Mouse (Mus musculus) neural tube, embryonic 13.5 days (tissue): ENCODE data around the gene Padi2. TPM values are rescaled to one million over a fixed set of nuclear protein-coding genes. Genes with fewer than 3 reads are reported as not detected.

ENCODE experiments used
- ATAC-seq: fragments of 200-750 bp; cut with Nextera tagmentation; 2 replicates; pipeline ENCODE4 v1.8.0; 2017; ENCODE audit warnings: low read depth, mild to moderate bottlenecking, moderate TSS enrichment, moderate library complexity
- H3K27ac ChIP-seq: fragments of 300-500 bp; sonication (generic); replicated peaks from 2 replicates; pipeline ENCODE4 v1.5.1; 2015; ENCODE audit warnings: moderate library complexity, mild to moderate bottlenecking, inconsistent platforms
- H3K27me3 ChIP-seq: fragments of 300-500 bp; sonication (generic); 2 replicates; pipeline ENCODE4 v1.6.1; 2015; ENCODE audit warnings: mild to moderate bottlenecking, inconsistent platforms
- H3K36me3 ChIP-seq: fragments of 300-500 bp; sonication (generic); 2 replicates; pipeline ENCODE4 v1.6.1; 2015; ENCODE audit warnings: mild to moderate bottlenecking, inconsistent platforms
- H3K4me1 ChIP-seq: fragments of 300-500 bp; sonication (generic); replicated peaks from 2 replicates; pipeline ENCODE4 v1.6.1; 2015; ENCODE audit warnings: inconsistent platforms
- H3K4me2 ChIP-seq: fragments of 300-500 bp; sonication (generic); 2 replicates; pipeline ENCODE4 v1.6.1; 2015; ENCODE audit warnings: inconsistent platforms, mild to moderate bottlenecking, moderate library complexity
- H3K4me3 ChIP-seq: fragments of 300-500 bp; sonication (generic); 2 replicates; pipeline ENCODE4 v1.5.1; 2015; ENCODE audit warnings: mild to moderate bottlenecking, inconsistent platforms
- H3K9ac ChIP-seq: fragments of 300-500 bp; sonication (generic); 2 replicates; pipeline ENCODE4 v1.6.1; 2015; ENCODE audit warnings: moderate library complexity, mild to moderate bottlenecking, inconsistent platforms
- H3K9me3 ChIP-seq: fragments of 300-500 bp; sonication (generic); 2 replicates; pipeline ENCODE4 v1.6.1; 2016; ENCODE audit warnings: inconsistent platforms
- WGBS: fragments of 180-500 bp; shearing (Covaris S2); methylation state at CpG from one replicate; pipeline ENCODE4 v1.1.7; 2015; 5-methylcytosine and 5-hydroxymethylcytosine counted together
- polyA plus RNA-seq: library from polyadenylated mRNA; unstranded; fragments of >200 nt; fragmentation: Nextera tagmentation; extraction: Ambion mirVana; gene quantifications from 2 replicates; pipeline ENCODE4 v1.2.1, GENCODE M21; 2015

Gene Padi2
- polyA plus RNA-seq, 1 experiment from 2014 or later, result 4.4 TPM

- H3K4me3 ChIP-seq, result no peak overlapping the region
- no peaks in the 10 kb centered on the region for H3K4me1 ChIP-seq
- 94% methylated on average over 3 of the region's 3 CpGs for WGBS
- no peaks in the 10 kb centered on the region for H3K9me3 ChIP-seq
- no peak overlapping the region for H3K9ac ChIP-seq
- ATAC-seq, result no peak
- H3K27ac ChIP-seq, result no peak overlapping the region
- no peaks in the 10 kb centered on the region for H3K27me3 ChIP-seq
- H3K4me2 ChIP-seq, result no peak overlapping the region
- H3K36me3 ChIP-seq, result no peaks in the 10 kb centered on the region
Measured at GRCm38 (mm10) chr4:140882981-140883380, 23.2 kb upstream of the Padi2 start.

DNA sequence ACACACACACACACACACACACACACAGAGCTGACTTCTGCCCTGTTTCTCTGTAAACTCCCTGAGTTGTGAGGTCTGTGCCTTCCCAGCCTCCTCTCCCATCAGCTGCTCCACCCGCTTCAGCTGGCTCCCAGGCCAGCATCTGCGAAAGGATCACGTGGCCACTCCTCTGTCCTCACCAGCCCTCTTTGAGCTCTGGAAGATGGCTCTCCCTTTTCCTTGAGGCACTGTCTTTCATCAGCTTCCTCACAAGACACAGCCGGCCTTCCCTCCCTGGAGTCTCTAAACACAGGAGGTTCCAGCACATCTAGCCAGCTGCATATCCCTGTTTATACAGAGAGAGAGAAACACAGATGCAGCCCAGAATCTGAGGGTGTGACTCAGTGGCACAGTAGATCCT is 22.3 kb upstream of the Padi2 start:
- WGBS, result 47% methylated on average over 4 of the region's 4 CpGs
- ATAC-seq, result no peak

GRCm38 (mm10) chr4:140891525-140892162 is 14.5 kb upstream of the Padi2 start:
- Histone ChIP-seq H3K4me2 (no peak overlapping the region), H3K9me3 (peaks cover 16% of the 10 kb centered on the region), H3K36me3 (no peaks in the 10 kb centered on the region), H3K27me3 (no peaks in the 10 kb centered on the region), H3K27ac (no peak overlapping the region), H3K4me1 (no peaks in the 10 kb centered on the region), H3K4me3 (no peak overlapping the region), H3K9ac (no peak overlapping the region)
- 94% methylated on average over 14 of the region's 14 CpGs for WGBS
- no peak for ATAC-seq

More for the DNA sequence above, 22.3 kb upstream of the Padi2 start:
- Histone ChIP-seq H3K4me3 (no peak overlapping the region), H3K9me3 (no peaks in the 10 kb centered on the region), H3K9ac (no peak overlapping the region), H3K36me3 (no peaks in the 10 kb centered on the region), H3K27me3 (no peaks in the 10 kb centered on the region), H3K4me1 (no peaks in the 10 kb centered on the region), H3K27ac (no peak overlapping the region), H3K4me2 (no peak overlapping the region)

- Histone ChIP-seq H3K36me3 (no peaks in the 10 kb centered on the region), H3K9me3 (peaks cover 16% of the 10 kb centered on the region), H3K27me3 (no peaks in the 10 kb centered on the region), H3K4me2 (no peak overlapping the region), H3K27ac (no peak overlapping the region), H3K4me3 (no peak overlapping the region), H3K9ac (no peak overlapping the region), H3K4me1 (no peaks in the 10 kb centered on the region)
- ATAC-seq, result no peak
- WGBS, result 72% methylated on average over 1 of the region's 1 CpGs
Measured at GRCm38 (mm10) chr4:140892163-140892530, 14.0 kb upstream of the Padi2 start.

DNA sequence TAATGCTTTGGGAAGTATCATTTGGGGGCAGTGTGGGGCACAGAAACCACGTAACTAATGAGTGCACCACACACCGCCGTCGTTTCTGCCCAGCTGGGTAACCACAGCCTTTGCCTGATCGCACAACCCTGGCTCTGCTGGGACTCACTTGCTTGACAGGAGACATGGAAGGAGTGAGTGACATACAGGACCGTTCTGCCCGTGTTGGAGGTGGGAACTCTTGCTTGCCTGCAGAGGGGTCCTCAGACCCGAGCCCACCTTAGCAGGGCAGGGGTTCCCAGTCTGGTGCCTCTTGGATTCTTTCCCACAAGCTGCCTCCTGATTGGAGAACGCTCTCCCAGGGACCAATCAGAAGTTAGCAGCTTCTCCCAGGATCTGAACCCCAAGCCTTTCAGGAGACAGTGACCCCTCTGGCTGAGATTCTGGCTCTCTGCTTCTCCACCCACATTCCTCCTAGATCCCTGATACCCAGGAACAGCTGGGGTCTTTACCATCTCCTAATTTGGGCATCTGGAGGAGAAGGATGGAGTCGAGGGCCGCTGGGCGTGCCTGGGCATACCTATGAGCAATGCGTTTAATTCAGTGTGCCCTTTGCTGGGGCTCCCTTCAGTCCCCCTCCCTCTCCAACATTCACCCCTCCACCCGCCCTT is 1.2 kb upstream of the Padi2 start:
- Histone ChIP-seq H3K4me1 (peaks cover 14% of the 10 kb centered on the region), H3K4me3 (no peak overlapping the region), H3K27me3 (peaks cover 67% of the 10 kb centered on the region), H3K9me3 (no peaks in the 10 kb centered on the region), H3K36me3 (no peaks in the 10 kb centered on the region), H3K9ac (0 out of 2 replicates have a peak overlapping the region, but pooled peaks have one; percentile 34), H3K27ac (no peak overlapping the region), H3K4me2 (no peak overlapping the region)
- 63% methylated on average over 14 of the region's 14 CpGs for WGBS
- no peak for ATAC-seq

DNA sequence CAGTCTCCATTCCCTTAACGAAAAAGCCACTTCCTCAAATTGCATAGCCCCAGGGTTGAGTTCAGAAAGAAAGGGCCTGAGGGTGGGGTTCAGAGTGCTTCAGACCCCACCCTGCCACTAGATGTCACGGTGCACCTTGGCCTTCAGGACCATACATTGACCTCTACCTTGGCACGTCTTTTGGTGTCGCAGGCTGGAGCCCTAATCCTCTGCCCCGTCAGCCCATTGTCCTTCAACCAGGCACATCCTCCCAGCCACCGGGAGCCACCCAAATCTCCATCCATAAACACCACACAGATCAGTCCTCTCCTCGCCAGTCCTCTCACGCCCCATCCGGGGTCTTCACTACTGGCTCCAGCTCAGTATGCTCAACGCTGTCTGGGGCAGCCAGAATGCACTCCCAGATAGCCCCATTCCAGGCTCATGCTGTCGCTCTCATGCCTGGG is 695 bp upstream of the Padi2 start:
- H3K9ac ChIP-seq, result peak overlapping the region; percentile 34; the same call in 1 of the 2 replicates
- peaks cover 67% of the 10 kb centered on the region for H3K27me3 ChIP-seq
- ATAC-seq, result peak; percentile 21; the same call in 1 of the 2 replicates
- peak overlapping the region; percentile 65 for H3K4me2 ChIP-seq
- H3K27ac ChIP-seq, result no peak overlapping the region
- no peaks in the 10 kb centered on the region for H3K9me3 ChIP-seq
- H3K36me3 ChIP-seq, result no peaks in the 10 kb centered on the region
- peaks cover 14% of the 10 kb centered on the region for H3K4me1 ChIP-seq
- 22% methylated on average over 11 of the region's 11 CpGs for WGBS
- H3K4me3 ChIP-seq, result peak overlapping the region; percentile 36

DNA sequence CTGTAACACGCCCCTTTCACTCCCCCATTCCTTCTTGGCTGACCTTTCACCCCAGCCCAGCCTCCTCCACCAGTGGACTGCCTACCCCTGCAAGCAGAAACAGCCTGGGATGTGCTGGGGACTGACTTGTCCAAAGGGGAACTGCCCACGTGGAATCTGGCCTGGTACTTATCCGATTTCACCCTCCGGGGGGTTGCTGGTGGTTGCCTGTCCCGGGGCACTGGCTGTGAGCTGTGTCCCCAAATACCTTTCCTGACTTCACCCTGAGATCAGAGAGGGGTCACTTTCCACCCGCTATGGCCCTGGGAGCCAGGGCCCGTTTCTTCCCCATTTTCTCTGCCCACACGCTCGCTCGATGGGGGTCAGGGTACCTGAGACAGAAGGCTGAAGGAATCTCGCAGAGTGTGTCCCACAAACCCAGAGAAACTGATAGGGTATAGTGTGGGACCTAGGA is 710 bp downstream of the Padi2 start:
- peak overlapping the region; percentile 36; the same call in 1 of the 2 replicates for H3K4me3 ChIP-seq
- ATAC-seq, result no peak
- peak overlapping the region; percentile 65; the same call in 1 of the 2 replicates for H3K4me2 ChIP-seq
- no peaks in the 10 kb centered on the region for H3K36me3 ChIP-seq
- H3K27ac ChIP-seq, result no peak overlapping the region
- WGBS, result 56% methylated on average over 11 of the region's 11 CpGs
- peaks cover 21% of the 10 kb centered on the region for H3K4me1 ChIP-seq
- H3K27me3 ChIP-seq, result peaks cover 61% of the 10 kb centered on the region
- no peak overlapping the region for H3K9ac ChIP-seq
- no peaks in the 10 kb centered on the region for H3K9me3 ChIP-seq

GRCm38 (mm10) chr4:140907306-140908024 is 1.3 kb downstream of the Padi2 start:
- Histone ChIP-seq H3K27me3 (peaks cover 60% of the 10 kb centered on the region), H3K4me2 (no peak overlapping the region)
- no peak for ATAC-seq

DNA sequence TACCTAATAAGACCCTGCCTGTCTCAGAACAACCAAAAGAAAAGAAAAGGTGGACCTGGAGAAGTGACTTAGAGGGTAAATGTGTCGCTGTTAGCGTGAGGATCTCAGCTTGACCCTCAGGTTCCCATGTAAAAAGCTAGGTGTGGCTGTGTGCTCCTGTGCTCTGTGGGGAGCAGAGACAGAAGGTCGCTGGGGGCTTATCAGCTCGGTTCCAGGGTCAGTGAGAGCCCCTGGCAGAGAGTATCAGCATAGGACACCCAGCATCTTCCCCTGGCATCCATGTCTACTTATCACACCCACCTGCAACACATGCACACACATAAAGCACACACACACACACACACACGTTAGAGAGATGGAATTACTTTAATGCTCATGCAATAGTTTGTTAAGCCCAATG is 2.5 kb downstream of the Padi2 start:
- H3K36me3 ChIP-seq, result no peaks in the 10 kb centered on the region
- WGBS, result 79% methylated on average over 5 of the region's 5 CpGs
- H3K27ac ChIP-seq, result no peak overlapping the region
- peaks cover 51% of the 10 kb centered on the region for H3K27me3 ChIP-seq
- H3K4me2 ChIP-seq, result no peak overlapping the region
- ATAC-seq, result no peak
- H3K4me3 ChIP-seq, result no peak overlapping the region
- peaks cover 21% of the 10 kb centered on the region for H3K4me1 ChIP-seq
- H3K9ac ChIP-seq, result no peak overlapping the region
- no peaks in the 10 kb centered on the region for H3K9me3 ChIP-seq

More at GRCm38 (mm10) chr4:140907306-140908024, 1.3 kb downstream of the Padi2 start:
- Histone ChIP-seq H3K27ac (no peak overlapping the region), H3K4me1 (peaks cover 21% of the 10 kb centered on the region), H3K9ac (no peak overlapping the region), H3K36me3 (no peaks in the 10 kb centered on the region), H3K4me3 (no peak overlapping the region), H3K9me3 (no peaks in the 10 kb centered on the region)
- WGBS, result 55% methylated on average over 12 of the region's 12 CpGs

- no peak for ATAC-seq
- Histone ChIP-seq H3K9me3 (no peaks in the 10 kb centered on the region), H3K4me3 (no peak overlapping the region), H3K27ac (no peak overlapping the region), H3K9ac (no peak overlapping the region), H3K36me3 (no peaks in the 10 kb centered on the region), H3K4me1 (peaks cover 21% of the 10 kb centered on the region), H3K4me2 (no peak overlapping the region), H3K27me3 (peaks cover 42% of the 10 kb centered on the region)
- WGBS, result 82% methylated on average over 4 of the region's 4 CpGs
Measured at GRCm38 (mm10) chr4:140909536-140909935, 3.4 kb downstream of the Padi2 start.

DNA sequence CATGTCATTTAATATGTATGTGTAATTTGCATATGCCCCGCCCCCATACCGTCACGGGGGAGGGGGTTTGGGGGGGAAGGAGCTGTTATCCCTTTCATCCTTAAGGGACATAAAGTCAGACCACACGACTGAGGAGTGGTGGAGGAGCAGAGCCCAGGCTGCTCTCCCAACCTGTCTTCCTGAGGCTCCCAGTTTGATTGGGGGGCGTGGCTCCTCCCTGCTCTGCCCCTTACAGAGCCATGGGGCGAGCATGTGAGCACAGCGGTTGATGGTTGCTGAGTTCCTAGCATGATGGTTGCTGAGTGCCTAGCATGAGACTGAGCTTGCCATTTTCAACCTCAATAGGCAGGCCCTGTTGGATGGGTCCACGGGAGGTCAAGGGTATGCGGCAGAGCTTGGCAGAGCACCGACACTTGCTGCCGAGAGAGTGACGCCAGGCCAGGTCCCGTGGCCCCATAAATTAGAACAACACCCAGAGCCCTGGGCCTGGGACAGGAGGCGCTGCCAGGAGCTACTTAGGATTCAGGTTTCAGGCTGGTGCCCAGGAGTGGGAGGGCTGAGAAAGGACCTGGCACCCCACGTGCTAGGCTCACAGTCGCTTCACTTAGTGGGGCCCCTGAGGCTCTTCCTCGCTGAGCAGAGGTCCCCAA is 4.6 kb downstream of the Padi2 start:
- H3K27ac ChIP-seq, result no peak overlapping the region
- H3K36me3 ChIP-seq, result no peaks in the 10 kb centered on the region
- peaks cover 16% of the 10 kb centered on the region for H3K4me1 ChIP-seq
- no peaks in the 10 kb centered on the region for H3K9me3 ChIP-seq
- H3K27me3 ChIP-seq, result peaks cover 33% of the 10 kb centered on the region
- 0 out of 2 replicates have a peak overlapping the region, but pooled peaks have one; percentile 20 for H3K4me2 ChIP-seq
- no peak for ATAC-seq
- 23% methylated on average over 17 of the region's 17 CpGs for WGBS
- H3K4me3 ChIP-seq, result no peak overlapping the region
- H3K9ac ChIP-seq, result no peak overlapping the region

DNA sequence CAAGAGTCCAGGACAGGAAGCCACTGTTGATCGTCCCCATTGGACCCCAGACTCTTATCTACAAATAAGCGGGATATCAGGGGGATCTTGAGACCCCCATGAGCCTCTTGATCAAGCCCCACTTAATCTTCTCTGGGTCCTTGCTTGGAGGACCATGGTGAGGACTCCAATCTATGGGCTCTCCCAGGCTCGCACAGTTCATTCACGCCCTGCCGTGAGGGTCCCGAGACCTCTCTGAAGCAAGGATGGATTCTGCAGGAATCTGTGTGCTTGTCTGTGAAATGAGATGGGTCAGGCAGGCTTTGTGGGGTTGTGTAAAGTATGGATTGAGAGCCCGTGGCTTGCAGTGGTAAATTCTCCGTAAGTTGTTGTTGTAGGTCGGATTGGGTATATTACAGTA is 5.3 kb downstream of the Padi2 start:
- no peaks in the 10 kb centered on the region for H3K9me3 ChIP-seq
- H3K4me1 ChIP-seq, result peaks cover 10% of the 10 kb centered on the region
- no peak overlapping the region for H3K4me2 ChIP-seq
- no peak overlapping the region for H3K9ac ChIP-seq
- 86% methylated on average over 9 of the region's 9 CpGs for WGBS
- H3K36me3 ChIP-seq, result no peaks in the 10 kb centered on the region
- H3K4me3 ChIP-seq, result no peak overlapping the region
- no peak overlapping the region for H3K27ac ChIP-seq
- H3K27me3 ChIP-seq, result peaks cover 32% of the 10 kb centered on the region
- no peak for ATAC-seq
